Comparison of ENCODE assay signal across 15 mouse cellular contexts in genomic region chr5:142434052-142434451, GRCm38 (mm10). TPM values are rescaled to one million over a fixed set of nuclear protein-coding genes. Genes with fewer than 3 reads are reported as not detected.
DNase-seq lines count a peak whose midpoint lies in the region; ATAC-seq and TF ChIP-seq lines count a peak whose summit lies in the region.
"Had no signal": no experiment of that assay in that cellular context is flagged by ENCODE, and none has a peak within 500 bp of the region (broad histone marks: within the 10 kb centered on the region; RNA-seq: fewer than 3 reads in every experiment).

No protein-coding gene starts in this region.

- no peak overlapping the region for H3K4me3 ChIP-seq in forebrain, embryonic 13.5 days
- no peak overlapping the region for H3K4me3 ChIP-seq in forebrain, embryonic 11.5 days (ENCODE audit: low read depth, low read length)
- H3K4me3 ChIP-seq in midbrain, embryonic 15.5 days, result no peak overlapping the region
- no peak overlapping the region for H3K4me3 ChIP-seq in midbrain, postnatal 0 days (ENCODE audit: low read depth, low read length)
- no peak overlapping the region for H3K4me3 ChIP-seq in heart, embryonic 12.5 days
- H3K4me3 ChIP-seq: intestine, embryonic 15.5 days had no signal

- no peak overlapping the region for H3K4me2 ChIP-seq in forebrain, embryonic 13.5 days
- H3K4me2 ChIP-seq in forebrain, embryonic 11.5 days (ENCODE audit: low read depth, low read length, severe bottlenecking), result no peak overlapping the region
- no peak overlapping the region for H3K4me2 ChIP-seq in midbrain, embryonic 15.5 days
- no peak overlapping the region for H3K4me2 ChIP-seq in midbrain, postnatal 0 days (ENCODE audit: low read depth, low read length, poor library complexity, severe bottlenecking)
- no peak overlapping the region for H3K4me2 ChIP-seq in heart, embryonic 12.5 days
- H3K4me2 ChIP-seq: intestine, embryonic 15.5 days; liver, embryonic 11.5 days had no signal

- no peak for DNase-seq in forebrain, embryonic 11.5 days (ENCODE audit: low spot score)
- no peak for DNase-seq in midbrain, postnatal 0 days (ENCODE audit: low spot score)
- DNase-seq in left cerebral cortex, adult 18-20 months (ENCODE audit: low spot score in 2 of 2), result peak; percentile 56 to 73
- peak; percentile 51 to 80 for DNase-seq in right cerebral cortex, postnatal 10 days (ENCODE audit: low spot score in 2 of 2)
- no peak for DNase-seq in kidney, postnatal 25 days
- DNase-seq: adrenal gland, postnatal 36 days; cerebellum, adult 11-12 months; heart, adult 18-20 months; heart, postnatal 14 days; kidney, postnatal 36 days had no signal

- H3K27ac ChIP-seq in forebrain, embryonic 13.5 days, result 0 out of 2 replicates have a peak overlapping the region, but pooled peaks have one; percentile 35
- H3K27ac ChIP-seq in forebrain, embryonic 11.5 days (ENCODE audit: low read depth, low read length), result no peak overlapping the region
- H3K27ac ChIP-seq in midbrain, embryonic 15.5 days, result 0 out of 2 replicates have a peak overlapping the region, but pooled peaks have one; percentile 7
- no peak overlapping the region for H3K27ac ChIP-seq in midbrain, postnatal 0 days (ENCODE audit: low read depth, low read length)
- no peak overlapping the region for H3K27ac ChIP-seq in heart, embryonic 12.5 days (ENCODE audit: poor library complexity, severe bottlenecking)
- H3K27ac ChIP-seq: intestine, embryonic 15.5 days had no signal

- WGBS in forebrain, embryonic 13.5 days, result 73% methylated on average over 5 of the region's 5 CpGs
- WGBS in forebrain, embryonic 11.5 days, result 84% methylated on average over 5 of the region's 5 CpGs
- 77% methylated on average over 5 of the region's 5 CpGs for WGBS in midbrain, embryonic 15.5 days
- 67% methylated on average over 5 of the region's 5 CpGs for WGBS in midbrain, postnatal 0 days
- WGBS in heart, embryonic 12.5 days, result 86% methylated on average over 5 of the region's 5 CpGs

- no peak for TF ChIP-seq CTCF in midbrain, postnatal 0 days (IDR thresholded peaks at IDR 0.05)

- no peak overlapping the region for H3K9ac ChIP-seq in forebrain, embryonic 13.5 days
- H3K9ac ChIP-seq in forebrain, embryonic 11.5 days (ENCODE audit: low read length), result no peak overlapping the region
- no peak overlapping the region for H3K9ac ChIP-seq in midbrain, embryonic 15.5 days
- H3K9ac ChIP-seq in midbrain, postnatal 0 days (replicated peaks; ENCODE audit: low read length, poor library complexity, severe bottlenecking), result no peak overlapping the region
- no peak overlapping the region for H3K9ac ChIP-seq in heart, embryonic 12.5 days
- H3K9ac ChIP-seq: intestine, embryonic 15.5 days had no signal

- ATAC-seq in forebrain, embryonic 13.5 days, result no peak
- ATAC-seq in forebrain, embryonic 11.5 days (replicated peaks; ENCODE audit: low FRiP score), result no peak
- ATAC-seq in midbrain, embryonic 15.5 days (replicated peaks), result no peak
- no peak for ATAC-seq in midbrain, postnatal 0 days (ENCODE audit: low FRiP score)
- ATAC-seq in heart, embryonic 12.5 days (ENCODE audit: insufficient number of reproducible peaks, low FRiP score), result no peak
- ATAC-seq: intestine, embryonic 15.5 days had no signal

- H3K9me3 ChIP-seq in forebrain, embryonic 13.5 days (replicated peaks), result no peaks in the 10 kb centered on the region
- H3K9me3 ChIP-seq in forebrain, embryonic 11.5 days (ENCODE audit: control insufficient read depth, low read length), result no peaks in the 10 kb centered on the region
- H3K9me3 ChIP-seq in midbrain, embryonic 15.5 days, result no peaks in the 10 kb centered on the region
- no peaks in the 10 kb centered on the region for H3K9me3 ChIP-seq in midbrain, postnatal 0 days (ENCODE audit: low read length)
- no peaks in the 10 kb centered on the region for H3K9me3 ChIP-seq in heart, embryonic 12.5 days (replicated peaks)
- H3K9me3 ChIP-seq: intestine, embryonic 15.5 days had no signal

- peaks cover 17% of the 10 kb centered on the region for H3K4me1 ChIP-seq in forebrain, embryonic 13.5 days
- H3K4me1 ChIP-seq in forebrain, embryonic 11.5 days (replicated peaks; ENCODE audit: control insufficient read depth, insufficient read depth, low read length), result no peaks in the 10 kb centered on the region; the same call in 1 of the 2 replicates
- H3K4me1 ChIP-seq in midbrain, embryonic 15.5 days, result peaks cover 3% of the 10 kb centered on the region; the same call in 1 of the 2 replicates
- H3K4me1 ChIP-seq in midbrain, postnatal 0 days (ENCODE audit: insufficient read depth, low read length), result no peaks in the 10 kb centered on the region
- H3K4me1 ChIP-seq in heart, embryonic 12.5 days (replicated peaks), result peaks cover 36% of the 10 kb centered on the region

- H3K36me3 ChIP-seq in forebrain, embryonic 13.5 days (ENCODE audit: poor library complexity, severe bottlenecking), result peaks cover 28% of the 10 kb centered on the region
- no peaks in the 10 kb centered on the region; the same call in 1 of the 2 replicates for H3K36me3 ChIP-seq in forebrain, embryonic 11.5 days (ENCODE audit: control insufficient read depth, insufficient read depth, low read length)
- H3K36me3 ChIP-seq in midbrain, embryonic 15.5 days (replicated peaks), result peaks cover 14% of the 10 kb centered on the region
- H3K36me3 ChIP-seq in midbrain, postnatal 0 days (ENCODE audit: insufficient read depth, low read length), result peaks cover 13% of the 10 kb centered on the region
- peaks cover 35% of the 10 kb centered on the region for H3K36me3 ChIP-seq in heart, embryonic 12.5 days

- no peaks in the 10 kb centered on the region for H3K27me3 ChIP-seq in forebrain, embryonic 13.5 days
- no peaks in the 10 kb centered on the region for H3K27me3 ChIP-seq in forebrain, embryonic 11.5 days (ENCODE audit: control insufficient read depth, insufficient read depth, low read length)
- no peaks in the 10 kb centered on the region for H3K27me3 ChIP-seq in midbrain, embryonic 15.5 days (replicated peaks)
- H3K27me3 ChIP-seq in midbrain, postnatal 0 days (ENCODE audit: insufficient read depth, low read length), result no peaks in the 10 kb centered on the region
- no peaks in the 10 kb centered on the region for H3K27me3 ChIP-seq in heart, embryonic 12.5 days (replicated peaks)
- H3K27me3 ChIP-seq: intestine, embryonic 15.5 days had no signal

RNA-seq across cellular contexts. Expression of gene Ap5z1, which starts 29.7 kb away (rescaled TPM):
- polyA plus RNA-seq in forebrain, embryonic 13.5 days (2015; fragmentation: Nextera tagmentation; extraction: Ambion mirVana), result 12.0 and 12.2 TPM in 2 replicates
- polyA plus RNA-seq in forebrain, embryonic 11.5 days (2014; fragmentation: Nextera tagmentation; extraction: Ambion mirVana), result 12.8 and 13.1 TPM in 2 replicates
- 13.7 and 14.2 TPM in 2 replicates for polyA plus RNA-seq in midbrain, embryonic 15.5 days (2015; fragmentation: Nextera tagmentation; extraction: Ambion mirVana)
- 11.5 and 15.3 TPM in 2 replicates for total RNA-seq in midbrain, postnatal 0 days (2014; rRNA removed)
- 6.6 and 7.1 TPM in 2 replicates for polyA plus RNA-seq in midbrain, postnatal 0 days (2015; fragmentation: Nextera tagmentation; extraction: Ambion mirVana)
- total RNA-seq in left cerebral cortex, adult 18-20 months (2021), result 10 to 100 TPM; 18.3 to 20.5 TPM
- 7.3 and 9.9 TPM in 2 replicates for polyA plus RNA-seq in heart, embryonic 12.5 days (2016; fragmentation: Nextera tagmentation; extraction: Ambion mirVana)

RNA-seq across cellular contexts. Expression of gene Foxk1, which starts 32.8 kb away (rescaled TPM):
- 3.1 and 3.3 TPM in 2 replicates for polyA plus RNA-seq in forebrain, embryonic 13.5 days (2015; fragmentation: Nextera tagmentation; extraction: Ambion mirVana)
- polyA plus RNA-seq in forebrain, embryonic 11.5 days (2014; fragmentation: Nextera tagmentation; extraction: Ambion mirVana), result 5.0 and 6.1 TPM in 2 replicates
- 6.9 and 8.1 TPM in 2 replicates for polyA plus RNA-seq in midbrain, embryonic 15.5 days (2015; fragmentation: Nextera tagmentation; extraction: Ambion mirVana)
- total RNA-seq in midbrain, postnatal 0 days (2014; rRNA removed), result 28.0 and 30.0 TPM in 2 replicates
- polyA plus RNA-seq in midbrain, postnatal 0 days (2015; fragmentation: Nextera tagmentation; extraction: Ambion mirVana), result 4.9 and 7.1 TPM in 2 replicates
- total RNA-seq in left cerebral cortex, adult 18-20 months (2021), result 10 to 100 TPM; 40.8 to 41.1 TPM
- polyA plus RNA-seq in heart, embryonic 12.5 days (2016; fragmentation: Nextera tagmentation; extraction: Ambion mirVana), result 5.8 and 7.2 TPM in 2 replicates

Comparison
In these comparisons a context has a peak if more than half of its experiments do, and no peak if none do; other contexts are left out.
1. H3K27ac ChIP-seq: peak in forebrain, embryonic 13.5 days (single experiment) and midbrain, embryonic 15.5 days (single experiment); none in forebrain, embryonic 11.5 days (single experiment), midbrain, postnatal 0 days (single experiment) and heart, embryonic 12.5 days (single experiment).
2. DNase-seq: peak in left cerebral cortex, adult 18-20 months (2 of 2) and right cerebral cortex, postnatal 10 days (2 of 2); none in forebrain, embryonic 11.5 days (single experiment), midbrain, postnatal 0 days (single experiment) and kidney, postnatal 25 days (0 of 2).